Mouse (Mus musculus) left cerebral cortex, adult 8-10 months (tissue): ENCODE measurements at regions not wholly inside any gene's neighbourhood (a gene's known extent, or its start where the extent isn't known, plus 50 kb on each side); places are given as distances from the start of the nearest gene placed in this dataset.

ENCODE experiments used
- DNase-seq, 2 experiments: peaks; one replicate each; pipeline ENCODE4 v3.0.0; 2022; ENCODE audit warnings: low spot score in 2 of 2

DNA sequence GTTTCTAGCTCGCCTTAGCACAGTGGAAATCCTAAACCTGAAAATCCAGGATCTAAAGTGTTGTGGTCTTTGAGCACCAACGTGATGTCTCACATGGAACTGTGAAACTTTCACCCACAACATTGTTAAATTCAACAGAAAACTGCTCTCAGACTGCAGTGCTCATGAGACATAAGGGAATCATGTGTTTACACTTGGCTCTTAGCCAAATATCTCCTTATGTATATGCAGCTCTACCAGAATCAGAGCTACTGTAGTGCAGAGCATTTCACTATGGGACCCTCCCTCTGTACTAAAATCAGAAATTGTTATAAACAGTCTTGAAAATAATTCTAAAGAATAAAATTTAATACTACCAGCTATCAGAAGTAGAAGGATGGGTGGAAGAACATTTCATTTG lies 778.8 kb upstream of the Fam84a start:
- no peak for DNase-seq

DNA sequence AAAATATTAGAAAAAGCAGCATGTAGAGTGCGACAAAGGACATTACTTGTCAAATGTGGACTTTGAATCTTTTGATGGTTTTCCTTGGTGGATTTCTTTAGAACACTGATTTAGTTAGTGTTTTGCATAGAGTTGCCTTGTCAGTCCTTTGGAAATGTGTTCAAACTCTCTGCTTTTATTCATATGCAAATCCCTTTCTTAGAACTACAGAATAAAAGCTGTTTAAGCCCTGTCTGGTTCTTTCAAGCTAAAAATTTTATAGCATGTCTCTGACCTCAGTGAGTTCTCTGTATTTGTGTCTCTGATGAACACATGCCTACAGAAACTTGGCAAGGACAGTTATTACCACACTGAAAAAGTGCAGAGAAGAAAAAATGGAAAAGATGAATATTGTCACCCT lies 775.7 kb upstream of the Fam84a start:
- no peak for DNase-seq

DNA sequence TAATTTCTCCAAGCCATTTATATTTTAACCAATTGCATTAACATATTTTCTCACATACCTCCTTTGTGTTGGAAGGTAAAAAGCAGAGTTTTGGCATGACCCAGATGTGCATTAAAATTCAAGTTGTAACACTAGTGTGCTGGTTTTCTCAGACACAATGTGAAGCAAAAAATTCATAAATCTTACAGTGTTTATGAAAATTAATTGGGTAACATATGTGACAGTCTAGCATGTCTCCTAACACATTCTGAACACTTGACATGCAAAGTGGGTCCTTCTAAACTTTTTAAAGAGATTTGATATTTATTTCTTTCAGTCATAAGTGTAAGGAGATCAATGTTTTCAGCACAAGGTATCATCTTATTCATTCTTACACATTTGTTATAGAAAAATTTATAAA lies 771.9 kb upstream of the Fam84a start:
- DNase-seq = no peak

DNA sequence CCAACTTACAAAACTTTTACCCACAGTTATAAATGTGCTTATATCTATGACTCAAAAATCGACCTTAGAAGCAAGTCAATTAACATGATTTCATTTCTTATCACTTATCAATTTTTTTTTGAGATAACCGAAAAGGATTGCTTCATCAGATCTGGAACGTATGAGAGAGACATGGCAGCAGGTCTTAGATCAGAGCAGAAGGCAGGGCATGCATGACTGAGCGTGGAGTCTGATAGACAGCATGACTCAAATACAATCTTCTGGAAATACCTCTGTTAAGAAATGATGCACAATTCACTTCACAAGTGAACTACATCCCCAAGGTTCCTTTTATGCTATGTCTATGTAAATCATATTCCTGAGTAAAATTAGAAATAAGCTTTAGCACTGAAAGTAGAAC lies 760.1 kb upstream of the Fam84a start:
- DNase-seq = no peak

DNA sequence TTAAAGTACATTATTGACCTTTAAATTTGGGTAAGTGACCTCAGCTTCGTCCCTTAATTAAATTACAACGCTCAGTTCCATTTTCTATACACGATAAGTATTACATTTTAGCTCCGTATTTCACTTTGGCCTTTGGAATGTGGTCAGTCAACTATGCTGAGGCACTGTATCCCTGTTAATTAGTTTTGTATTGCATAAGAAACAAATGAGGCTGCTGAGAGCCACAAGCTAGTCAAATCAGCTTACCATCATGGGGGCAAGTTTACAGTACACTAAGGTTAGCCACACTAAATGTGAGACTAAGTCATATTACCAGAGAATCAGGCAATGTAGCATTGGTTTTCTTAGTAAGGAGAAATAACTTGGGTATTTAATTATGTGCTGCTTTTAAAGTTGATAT lies 731.3 kb upstream of the Fam84a start:
- no peak for DNase-seq

DNA sequence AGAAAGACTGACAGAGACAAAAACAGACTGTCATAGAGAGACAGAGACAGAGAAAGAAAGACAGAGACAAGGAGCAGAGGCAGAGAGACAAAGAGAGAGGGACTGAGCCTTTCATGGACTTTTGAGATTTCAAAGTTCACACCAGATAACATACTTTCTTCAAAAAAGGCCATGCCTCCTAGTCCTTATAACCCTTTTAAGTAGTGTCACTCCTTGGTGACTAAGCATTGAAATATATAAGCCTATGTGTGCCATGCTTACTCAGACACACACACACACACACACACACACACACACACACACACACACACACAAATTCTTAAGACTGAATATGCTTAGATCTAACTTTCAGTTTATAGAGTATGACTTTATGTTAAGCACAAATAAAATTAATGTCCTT lies 728.6 kb upstream of the Fam84a start:
- no peak for DNase-seq

DNA sequence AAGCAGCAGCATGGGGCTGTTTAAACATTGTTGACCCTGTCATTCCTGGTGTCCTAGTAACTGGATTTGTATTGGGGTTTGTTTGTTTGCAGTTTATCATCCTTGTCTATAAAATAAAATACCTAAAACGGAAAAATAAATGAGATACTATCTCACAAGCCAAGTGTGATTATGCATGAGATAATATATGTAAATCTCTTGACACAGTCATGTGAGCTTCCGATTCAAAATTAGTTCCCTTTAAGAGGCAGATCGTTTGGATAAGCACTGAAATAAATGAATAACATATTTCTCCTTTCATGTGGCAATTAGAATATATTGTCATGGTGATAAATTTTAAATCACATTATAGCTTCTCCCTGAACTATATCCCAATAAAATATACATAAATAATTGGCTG lies 723.4 kb upstream of the Fam84a start:
- no peak for DNase-seq

DNA sequence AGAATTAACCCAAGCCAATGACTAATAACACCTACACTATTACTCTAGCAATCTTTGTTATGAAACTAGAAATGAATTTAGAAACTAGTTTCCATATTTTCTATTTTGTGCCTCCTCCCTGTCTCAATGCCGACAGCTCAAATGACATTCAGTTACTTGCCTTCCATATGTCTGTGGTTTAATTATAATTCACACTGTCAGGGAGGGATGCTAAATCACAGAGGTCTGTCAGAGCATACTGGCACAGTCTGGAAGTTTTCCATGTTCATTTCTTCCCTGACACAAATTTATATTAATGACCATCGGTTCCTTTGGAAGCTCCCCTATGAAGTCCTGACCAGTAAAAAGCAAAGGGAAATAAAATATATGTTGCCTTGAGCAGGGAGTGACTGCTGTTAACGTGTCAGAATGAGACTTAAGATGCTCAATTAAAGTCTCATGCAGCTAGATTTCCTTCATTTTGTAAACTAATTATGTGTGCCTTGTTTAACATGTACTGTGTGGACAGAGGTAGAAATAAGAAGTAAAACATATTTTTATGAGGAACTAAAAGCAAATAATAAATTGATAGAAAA lies 719.6 kb upstream of the Fam84a start:
- DNase-seq = peak in 1 of 2 experiments; percentile 4

DNA sequence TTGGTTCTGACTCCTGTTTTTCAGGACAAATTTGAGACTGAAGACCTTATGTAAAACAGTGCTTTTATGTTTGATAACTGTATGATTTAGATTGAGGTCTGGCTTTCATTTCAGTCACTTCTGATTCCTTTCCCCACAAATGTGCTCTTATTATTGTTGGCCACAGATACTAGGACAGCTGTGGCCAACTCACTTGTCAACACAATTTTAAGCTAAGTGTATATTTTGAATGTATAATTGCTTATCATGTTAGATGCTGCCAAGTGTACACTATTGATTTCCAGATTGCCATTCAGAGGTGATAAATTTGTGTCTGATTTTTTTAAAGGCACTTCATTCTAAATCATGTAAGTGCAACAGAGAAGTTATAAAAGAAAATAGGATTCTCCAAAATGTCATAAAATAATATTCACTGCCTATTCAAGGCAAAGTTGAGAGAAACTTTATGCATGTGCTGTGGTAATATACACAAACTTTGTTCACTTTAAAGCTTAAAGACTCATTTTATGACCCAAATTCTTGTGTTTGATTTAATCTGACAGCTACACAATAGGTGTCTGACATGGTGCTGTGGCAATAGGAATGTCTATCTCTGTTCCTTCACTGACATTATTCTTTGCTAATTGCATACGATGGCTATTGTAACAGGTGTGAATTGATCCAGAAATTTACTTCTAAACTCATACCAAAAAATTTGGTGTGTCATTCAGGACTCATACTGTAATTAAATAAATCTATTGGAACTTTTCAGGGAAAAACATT lies 708.1 kb upstream of the Fam84a start:
- no peak for DNase-seq

DNA sequence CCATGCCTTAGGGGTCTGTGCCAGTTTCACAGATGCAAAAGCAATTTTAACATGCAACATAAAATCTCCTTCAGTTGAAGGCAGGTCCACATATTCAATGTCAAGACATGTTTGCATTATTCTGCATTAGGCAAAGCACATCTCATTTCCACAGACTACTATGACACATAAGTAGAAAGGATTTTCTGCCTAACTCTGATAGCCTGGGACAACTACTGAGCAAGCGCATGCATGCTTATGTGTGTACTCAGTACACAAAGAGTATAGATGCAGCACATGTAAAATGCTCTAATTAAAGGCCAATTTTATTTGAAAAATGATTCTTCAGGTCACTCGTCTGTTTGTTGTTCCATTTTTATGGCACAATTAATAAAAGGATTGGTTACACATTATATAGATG lies 707.2 kb upstream of the Fam84a start:
- DNase-seq = no peak

DNA sequence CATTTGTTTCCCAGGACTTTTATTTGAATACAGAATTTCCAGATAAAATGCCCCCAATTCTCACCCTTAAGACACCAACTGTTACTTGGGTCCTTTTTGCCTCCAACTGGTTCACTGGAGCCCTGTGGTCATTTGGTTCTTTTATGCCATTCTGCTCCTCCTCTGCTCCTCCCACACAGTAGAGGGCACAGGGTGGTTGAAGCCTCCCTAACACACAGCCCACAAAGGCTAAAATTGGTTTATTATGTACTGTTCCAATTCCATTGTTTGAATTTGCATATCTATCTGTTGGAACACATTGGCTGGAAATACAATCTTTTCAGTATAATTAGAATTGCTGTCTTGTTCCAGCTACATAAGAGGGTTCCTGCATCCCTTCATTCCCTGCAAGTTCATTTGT lies 683.7 kb upstream of the Fam84a start:
- no peak for DNase-seq
